Mouse (Mus musculus) heart, embryonic 16.5 days (tissue): Measurements from ENCODE around the gene Epyc. TPM values are rescaled to one million over a fixed set of nuclear protein-coding genes. Genes with fewer than 3 reads are reported as not detected.
A peak's percentile ranks its signal among the peaks of the same experiment; 100 is the strongest.

Experiments
- ATAC-seq: fragments of 200-750 bp; cut with Nextera tagmentation; replicated peaks from 2 replicates; pipeline ENCODE4 v1.8.0; 2017; ENCODE audit warnings: moderate number of reproducible peaks; ENCODE audit not compliant: insufficient read depth, low FRiP score; ENCODE audit errors: extremely low read depth
- H3K27ac ChIP-seq: fragments of 300-500 bp; sonication (generic); 2 replicates; pipeline ENCODE4 v1.5.1; 2014; ENCODE audit warnings: mild to moderate bottlenecking, low read length, control low read depth, moderate library complexity
- H3K27me3 ChIP-seq: fragments of 300-500 bp; sonication (generic); 2 replicates; pipeline ENCODE4 v1.6.1; 2014; ENCODE audit warnings: low read length, mixed read lengths; ENCODE audit not compliant: control insufficient read depth, insufficient read depth
- H3K36me3 ChIP-seq: fragments of 300-500 bp; sonication (generic); 2 replicates; pipeline ENCODE4 v1.6.1; 2014; ENCODE audit not compliant: control insufficient read depth, insufficient read depth
- H3K4me1 ChIP-seq: fragments of 300-500 bp; sonication (generic); 2 replicates; pipeline ENCODE4 v1.6.1; 2014; ENCODE audit warnings: low read length, mixed read lengths; ENCODE audit not compliant: control insufficient read depth, insufficient read depth
- H3K4me2 ChIP-seq: fragments of 300-500 bp; sonication (generic); 2 replicates; pipeline ENCODE4 v1.6.1; 2014; ENCODE audit warnings: low read depth, mild to moderate bottlenecking, control low read depth, low read length
- H3K4me3 ChIP-seq: fragments of 300-500 bp; sonication (generic); 2 replicates; pipeline ENCODE4 v1.5.1; 2014; ENCODE audit warnings: mild to moderate bottlenecking, control low read depth, low read length
- H3K9ac ChIP-seq: fragments of 300-500 bp; sonication (generic); 2 replicates; pipeline ENCODE4 v1.6.1; 2014; ENCODE audit warnings: low read length, control low read depth
- H3K9me3 ChIP-seq: fragments of 300-500 bp; sonication (generic); replicated peaks from 2 replicates; pipeline ENCODE4 v1.6.1; 2016; ENCODE audit warnings: low read length; ENCODE audit not compliant: control insufficient read depth
- WGBS: fragments of 180-500 bp; shearing (Covaris S2); extraction: QIAGEN DNeasy Blood & Tissue Kit; methylation state at CpG from one replicate; pipeline ENCODE4 v1.1.7; 2014; 5-methylcytosine and 5-hydroxymethylcytosine counted together
- polyA plus RNA-seq: library from polyadenylated mRNA; unstranded; fragments of >200 nt; fragmentation: Nextera tagmentation; extraction: Ambion mirVana; gene quantifications from 2 replicates; pipeline ENCODE4 v1.2.1, GENCODE M21; 2015

The Epyc gene
- polyA plus RNA-seq, 1 experiment from 2014 or later = 1.3 TPM

DNA sequence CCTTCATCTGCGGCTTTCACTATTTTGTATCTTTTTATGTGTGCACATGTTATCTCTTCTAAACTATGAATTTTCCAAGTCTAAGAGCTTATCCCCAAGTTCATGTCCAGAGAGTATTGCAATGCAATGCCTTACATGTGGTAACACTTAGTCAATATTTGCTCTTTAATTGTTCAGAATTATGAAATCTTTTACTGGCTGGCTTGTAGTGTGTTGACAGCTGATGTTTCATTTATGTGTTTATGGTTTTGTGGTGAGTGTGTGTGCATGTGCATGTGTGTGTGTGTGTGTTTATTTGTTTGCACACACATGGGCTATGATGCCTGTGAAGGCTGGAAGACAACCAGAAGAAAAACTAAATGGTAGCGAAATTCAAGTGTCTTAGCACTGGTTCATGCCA lies 1.9 kb upstream of the Epyc start:
- Histone ChIP-seq H3K9me3 (no peaks in the 10 kb centered on the region), H3K27me3 (no peaks in the 10 kb centered on the region), H3K9ac (no peak overlapping the region), H3K4me3 (no peak overlapping the region), H3K36me3 (no peaks in the 10 kb centered on the region), H3K4me2 (no peak overlapping the region), H3K4me1 (no peaks in the 10 kb centered on the region), H3K27ac (no peak overlapping the region)
- ATAC-seq = no peak
- WGBS = 67% methylated on average over 2 of the region's 2 CpGs

DNA sequence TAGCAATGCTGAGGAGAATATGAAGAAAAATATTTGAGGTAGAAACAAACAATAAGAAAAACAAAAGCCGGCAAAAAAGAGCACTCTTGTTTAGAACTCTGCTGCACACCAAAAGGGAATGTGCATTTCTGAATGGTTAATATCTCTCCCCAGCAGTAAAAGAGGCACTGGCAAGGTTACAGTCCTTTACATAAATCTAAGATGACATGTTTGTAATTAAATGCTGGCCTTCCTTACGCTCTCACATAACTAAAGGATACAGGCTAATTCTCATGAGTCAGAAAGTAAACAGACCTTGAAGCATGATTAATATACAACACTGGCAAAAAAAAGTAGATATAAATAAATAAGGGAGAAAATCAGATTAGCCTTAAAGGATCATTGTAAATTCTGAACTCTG lies 6.5 kb downstream of the Epyc start:
- H3K4me1 ChIP-seq = no peaks in the 10 kb centered on the region

DNA sequence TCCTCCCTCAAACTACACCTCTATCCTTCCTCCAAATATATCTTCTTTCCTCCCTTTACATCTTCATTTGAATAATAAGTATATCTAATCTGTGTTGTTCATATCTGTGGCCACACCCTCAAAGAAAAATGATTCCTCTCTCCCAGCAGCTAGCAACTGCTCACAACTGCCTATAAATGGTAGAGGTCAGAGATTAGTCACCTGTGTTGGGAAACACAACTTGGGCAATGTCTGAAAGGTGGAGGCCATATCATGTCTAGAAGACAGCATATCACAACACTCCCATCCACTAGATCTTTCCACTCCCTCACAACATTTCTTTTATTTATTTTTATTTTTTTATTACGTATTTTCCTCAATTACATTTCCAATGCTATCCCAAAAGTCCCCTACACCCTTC lies 15.6 kb downstream of the Epyc start:
- no peaks in the 10 kb centered on the region for H3K9me3 ChIP-seq
- H3K27ac ChIP-seq = no peak overlapping the region
- H3K36me3 ChIP-seq = no peaks in the 10 kb centered on the region
- H3K4me3 ChIP-seq = no peak overlapping the region
- H3K4me2 ChIP-seq = no peak overlapping the region
- ATAC-seq = no peak
- H3K27me3 ChIP-seq = no peaks in the 10 kb centered on the region
- no peaks in the 10 kb centered on the region for H3K4me1 ChIP-seq
- WGBS = 71% methylated on average over 1 of the region's 1 CpGs
- no peak overlapping the region for H3K9ac ChIP-seq

More for the DNA sequence above, 6.5 kb downstream of the Epyc start:
- 65% methylated on average over 2 of the region's 2 CpGs for WGBS
- no peaks in the 10 kb centered on the region for H3K9me3 ChIP-seq
- H3K9ac ChIP-seq = no peak overlapping the region
- H3K27ac ChIP-seq = no peak overlapping the region
- no peak for ATAC-seq
- H3K36me3 ChIP-seq = no peaks in the 10 kb centered on the region
- no peak overlapping the region for H3K4me3 ChIP-seq
- no peak overlapping the region for H3K4me2 ChIP-seq
- no peaks in the 10 kb centered on the region for H3K27me3 ChIP-seq

DNA sequence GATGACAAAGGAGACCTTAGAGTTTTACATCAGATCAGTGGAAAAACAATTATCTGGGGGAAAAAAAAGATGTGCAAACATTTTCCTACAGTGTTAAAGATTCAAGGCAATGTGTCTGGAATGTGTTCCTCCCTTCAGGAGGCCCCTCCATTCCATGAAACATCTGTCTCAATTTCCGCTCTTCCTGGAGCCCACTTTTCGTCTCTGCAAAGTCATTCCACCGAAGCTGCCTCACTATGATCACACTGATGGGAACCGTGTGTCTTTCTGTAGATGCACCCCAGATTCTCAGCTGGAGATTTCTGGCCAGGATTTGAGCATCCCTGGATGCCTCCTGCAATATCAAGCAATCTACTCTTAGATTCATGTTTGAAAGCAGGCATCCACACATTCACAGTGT lies 24.8 kb downstream of the Epyc start:
- no peak overlapping the region for H3K4me2 ChIP-seq
- 61% methylated on average over 4 of the region's 4 CpGs for WGBS
- ATAC-seq = no peak
- H3K4me3 ChIP-seq = no peak overlapping the region
- no peaks in the 10 kb centered on the region for H3K4me1 ChIP-seq
- no peaks in the 10 kb centered on the region; the same call in 1 of the 2 replicates for H3K9me3 ChIP-seq
- no peak overlapping the region for H3K9ac ChIP-seq
- no peaks in the 10 kb centered on the region for H3K36me3 ChIP-seq
- H3K27me3 ChIP-seq = no peaks in the 10 kb centered on the region
- no peak overlapping the region for H3K27ac ChIP-seq

DNA sequence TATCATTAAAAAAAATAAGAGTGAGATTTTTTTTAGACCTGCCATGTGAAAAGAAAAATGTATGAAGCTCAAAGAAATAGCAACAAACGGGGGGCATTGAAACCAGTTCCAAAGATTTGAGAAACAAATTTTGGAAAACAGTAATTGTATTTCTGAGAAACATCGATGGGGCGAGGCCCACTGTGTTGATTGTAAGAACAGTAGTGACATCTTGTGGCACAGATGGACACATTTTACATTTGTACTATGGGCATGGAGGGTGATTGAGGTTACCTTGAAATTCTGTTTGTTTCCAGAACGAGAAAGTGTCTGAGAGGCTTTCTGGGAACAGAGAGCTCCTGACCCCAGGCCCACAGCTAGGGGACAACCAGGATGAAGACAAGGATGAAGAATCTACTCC lies 26.3 kb downstream of the Epyc start:
- no peaks in the 10 kb centered on the region for H3K36me3 ChIP-seq
- H3K4me1 ChIP-seq = no peaks in the 10 kb centered on the region
- no peak overlapping the region for H3K4me3 ChIP-seq
- no peak overlapping the region for H3K9ac ChIP-seq
- no peak overlapping the region for H3K27ac ChIP-seq
- WGBS = 41% methylated on average over 4 of the region's 4 CpGs
- no peaks in the 10 kb centered on the region for H3K27me3 ChIP-seq
- no peak overlapping the region for H3K4me2 ChIP-seq
- no peaks in the 10 kb centered on the region; the same call in 1 of the 2 replicates for H3K9me3 ChIP-seq
- no peak for ATAC-seq

DNA sequence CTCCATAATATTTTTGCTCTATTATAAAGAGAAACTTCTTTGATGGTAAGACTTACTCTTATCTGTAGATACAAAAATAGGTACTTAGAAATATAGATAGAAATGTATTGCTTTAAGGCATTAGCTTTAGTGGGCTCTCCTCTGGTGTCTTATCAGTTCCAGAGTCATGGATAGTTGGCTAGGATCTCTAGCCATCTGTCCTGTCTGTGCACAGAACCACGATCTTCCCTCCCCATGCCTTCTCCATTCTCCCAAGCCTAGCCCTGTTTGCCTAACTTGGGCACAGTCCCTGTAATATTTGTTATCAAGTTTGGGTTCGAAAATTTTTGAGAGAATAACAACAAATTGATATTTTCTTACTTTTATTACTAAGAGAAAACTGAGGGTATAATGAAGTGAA lies 29.4 kb downstream of the Epyc start:
- 53% methylated on average over 2 of the region's 2 CpGs for WGBS
- Histone ChIP-seq H3K4me3 (no peak overlapping the region), H3K27me3 (no peaks in the 10 kb centered on the region), H3K4me2 (no peak overlapping the region), H3K36me3 (no peaks in the 10 kb centered on the region), H3K27ac (no peak overlapping the region), H3K9ac (no peak overlapping the region), H3K9me3 (no peaks in the 10 kb centered on the region), H3K4me1 (no peaks in the 10 kb centered on the region)
- ATAC-seq = no peak

DNA sequence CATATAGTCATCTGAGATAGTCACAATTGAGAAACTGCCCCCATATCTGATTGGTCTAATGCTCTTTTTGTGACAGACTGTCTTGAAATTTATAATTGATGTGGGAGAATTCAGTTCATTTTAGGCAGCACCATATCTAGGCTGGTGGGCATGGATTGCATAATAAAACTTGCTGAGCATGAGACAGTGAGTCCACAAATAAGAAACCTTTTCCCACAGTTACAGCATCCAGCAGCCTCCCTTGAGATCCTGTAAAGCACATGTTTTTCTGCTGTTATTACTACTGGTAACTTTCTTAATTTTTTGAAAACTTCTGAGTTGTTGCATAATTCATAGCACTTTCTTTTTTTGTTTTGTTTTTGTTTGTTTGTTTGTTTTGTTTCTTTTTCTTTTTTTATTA lies 39.1 kb downstream of the Epyc start:
- no peaks in the 10 kb centered on the region for H3K9me3 ChIP-seq
- no peaks in the 10 kb centered on the region for H3K4me1 ChIP-seq
- H3K27ac ChIP-seq = no peak overlapping the region
- ATAC-seq = no peak
- H3K4me2 ChIP-seq = no peak overlapping the region
- no peak overlapping the region for H3K4me3 ChIP-seq
- H3K27me3 ChIP-seq = no peaks in the 10 kb centered on the region
- H3K9ac ChIP-seq = no peak overlapping the region
- H3K36me3 ChIP-seq = no peaks in the 10 kb centered on the region

DNA sequence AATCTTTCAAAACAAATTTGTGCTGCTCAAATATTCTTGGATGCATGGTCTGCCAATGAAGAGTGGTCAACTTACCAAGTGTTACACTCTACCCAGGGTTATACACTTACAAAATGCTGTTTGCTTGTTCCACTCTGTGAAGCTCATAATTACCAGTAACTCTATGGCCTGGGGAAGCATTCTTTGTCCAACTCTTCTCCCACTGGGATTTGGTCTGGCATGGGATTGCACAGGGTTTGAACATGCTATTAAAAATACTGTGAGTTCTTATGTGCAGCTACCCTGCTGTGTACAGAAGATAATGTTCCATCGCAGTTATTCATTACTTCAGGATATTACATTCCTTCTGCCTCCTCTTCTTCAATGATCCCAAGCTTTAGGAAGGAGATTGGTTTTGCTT lies 43.3 kb downstream of the Epyc start:
- Histone ChIP-seq H3K4me2 (no peak overlapping the region), H3K4me1 (no peaks in the 10 kb centered on the region), H3K36me3 (no peaks in the 10 kb centered on the region), H3K9me3 (no peaks in the 10 kb centered on the region), H3K4me3 (no peak overlapping the region), H3K27me3 (no peaks in the 10 kb centered on the region), H3K27ac (no peak overlapping the region), H3K9ac (no peak overlapping the region)
- WGBS = 73% methylated on average over 1 of the region's 1 CpGs
- no peak for ATAC-seq

DNA sequence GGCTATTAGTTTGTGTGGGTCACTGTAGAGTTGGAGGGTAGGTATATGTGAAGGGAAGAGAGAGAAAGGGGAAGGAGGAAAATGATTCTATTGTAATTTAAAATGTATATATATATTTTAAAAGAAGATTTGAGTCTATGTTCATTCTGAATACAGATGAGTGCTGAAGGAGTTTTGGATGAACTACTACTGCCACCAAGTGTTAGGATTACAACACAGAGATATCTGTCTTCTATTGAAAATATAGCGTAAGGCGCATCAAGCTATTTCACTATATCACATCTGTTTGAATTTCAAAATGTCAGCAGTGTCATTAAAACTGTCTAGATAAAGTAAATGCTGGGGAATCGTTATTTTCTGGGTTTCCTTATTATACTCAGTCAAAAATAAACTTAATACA lies 45.6 kb downstream of the Epyc start:
- H3K36me3 ChIP-seq = no peaks in the 10 kb centered on the region
- ATAC-seq = no peak
- H3K9ac ChIP-seq = no peak overlapping the region
- peaks cover 5% of the 10 kb centered on the region for H3K9me3 ChIP-seq
- H3K4me1 ChIP-seq = no peaks in the 10 kb centered on the region
- H3K27ac ChIP-seq = no peak overlapping the region
- H3K27me3 ChIP-seq = no peaks in the 10 kb centered on the region
- H3K4me3 ChIP-seq = no peak overlapping the region
- no peak overlapping the region for H3K4me2 ChIP-seq
- 67% methylated on average over 3 of the region's 3 CpGs for WGBS

DNA sequence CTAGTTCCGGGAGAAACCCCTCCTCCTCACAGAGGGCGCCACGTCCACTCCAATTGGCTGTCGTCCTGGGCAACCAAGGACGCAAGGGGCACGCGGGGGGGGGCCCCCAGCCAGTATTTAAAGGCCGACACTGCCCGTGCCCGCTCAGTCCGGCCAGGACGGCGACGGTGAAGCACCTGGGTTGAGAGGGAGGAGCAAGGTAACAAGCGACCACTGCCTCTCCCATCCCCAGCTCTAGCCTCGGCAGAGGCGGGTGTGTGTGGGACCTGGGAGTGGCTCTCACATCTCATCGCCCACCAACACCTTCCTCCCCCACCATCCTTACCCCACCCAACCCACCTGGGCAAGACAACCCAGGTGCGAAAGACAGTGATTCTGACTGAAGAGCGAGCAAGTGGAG lies 49.0 kb downstream of the Epyc start, which contains the start of gene Ccer1:
Gene Ccer1, plus strand, starts transcription at position 147 of the 400 bp plus-strand sequence.
- no peak for ATAC-seq
- 67% methylated on average over 20 of the region's 20 CpGs for WGBS

More for the DNA sequence above, 49.0 kb downstream of the Epyc start, which contains the start of gene Ccer1:
- Histone ChIP-seq H3K4me2 (peak within 1 kb of the TSS; percentile 21; the same call in 1 of the 2 replicates), H3K36me3 (no peaks in the 10 kb centered on the region), H3K4me1 (no peaks in the 10 kb centered on the region), H3K4me3 (no peak within 1 kb of the TSS; the same call in 1 of the 2 replicates), H3K27ac (no peak within 1 kb of the TSS), H3K27me3 (no peaks in the 10 kb centered on the region), H3K9me3 (peaks cover 5% of the 10 kb centered on the region), H3K9ac (no peak within 1 kb of the TSS)
